Mouse (Mus musculus): ENCODE measurements around the gene Trim56. TPM values are rescaled to one million over a fixed set of nuclear protein-coding genes. Genes with fewer than 3 reads are reported as not detected.
A peak's percentile ranks its signal among the peaks of the same experiment; 100 is the strongest.
"Not testable (repeated sequence)": the region's sequence is repeated elsewhere in the genome, so short reads cannot be mapped to it uniquely, and the experiment has no call there.

The Trim56 gene
- polyA plus RNA-seq (2015; fragmentation: Nextera tagmentation; extraction: Ambion mirVana) = 9.4 and 11.9 TPM in 2 replicates

DNA sequence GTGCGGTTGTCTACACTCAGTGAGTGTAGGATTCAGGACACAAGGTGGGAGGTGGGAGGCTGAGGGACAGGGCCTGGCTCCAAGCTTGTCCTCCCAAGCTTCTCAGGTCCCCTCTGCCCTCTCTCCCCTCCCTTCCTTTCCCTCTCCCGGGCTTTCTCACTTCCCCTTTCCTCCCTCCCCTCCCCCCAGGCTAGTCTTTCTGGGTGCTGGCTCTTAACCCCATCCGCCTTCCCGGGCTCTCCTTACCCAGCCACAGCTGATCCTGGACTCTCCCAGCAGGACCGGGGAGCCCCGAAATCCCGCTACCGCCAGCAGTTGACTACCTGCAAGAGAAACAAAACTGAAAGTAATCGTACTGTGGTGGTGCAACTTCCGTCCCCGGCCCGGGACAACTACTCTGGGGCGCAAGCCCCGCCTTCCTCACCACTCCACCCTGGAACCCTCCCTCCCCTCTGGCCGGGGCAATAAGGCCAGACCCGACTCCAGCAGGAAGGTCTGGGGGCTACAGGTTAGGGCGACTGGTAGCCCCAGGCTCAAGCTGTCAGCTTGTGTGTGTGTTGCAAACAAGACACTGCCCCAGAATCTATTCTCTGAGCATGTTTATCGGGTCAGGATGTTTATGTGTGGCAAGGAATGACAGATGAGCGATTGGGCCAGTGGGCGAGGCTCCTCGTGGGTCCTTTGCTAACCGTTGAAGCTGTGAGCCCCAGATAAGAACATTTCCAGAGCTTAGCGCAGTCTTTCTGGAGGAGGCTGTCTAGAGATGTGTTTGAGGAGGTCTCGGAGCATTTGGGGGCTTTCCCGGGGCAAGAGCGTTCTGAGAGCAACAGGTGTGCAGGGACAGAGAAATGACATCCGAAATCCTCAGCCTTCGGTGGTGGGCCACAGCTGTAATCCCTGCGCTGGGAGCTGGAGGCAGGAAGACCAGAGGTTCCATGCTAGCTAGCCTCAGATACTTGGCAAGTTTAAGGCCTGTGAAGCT is at the start of gene Trim56:
Gene Trim56, minus strand, starts transcription at position 344 of the 982 bp plus-strand sequence.
- H3K9me3 ChIP-seq (ENCODE audit: low read length) = peaks cover 4% of the 10 kb centered on the region; the same call in 1 of the 2 replicates
- 8% methylated on average over 29 of the region's 29 CpGs for WGBS
- no peaks in the 10 kb centered on the region for H3K27me3 ChIP-seq (ENCODE audit: insufficient read depth, low read length)
- peak within 1 kb of the TSS; percentile 73 for H3K4me3 ChIP-seq (ENCODE audit: low read length)
- H3K36me3 ChIP-seq (ENCODE audit: insufficient read depth, low read length) = peaks cover 26% of the 10 kb centered on the region
- peak within 1 kb of the TSS; percentile 84 for H3K9ac ChIP-seq (replicated peaks; ENCODE audit: low read length)
- H3K4me1 ChIP-seq (ENCODE audit: insufficient read depth, low read length) = peaks cover 11% of the 10 kb centered on the region
- H3K4me2 ChIP-seq (replicated peaks; ENCODE audit: low read depth, low read length) = peak within 1 kb of the TSS; percentile 85
- H3K27ac ChIP-seq (ENCODE audit: low read length) = peak within 1 kb of the TSS; percentile 66
- peak; percentile 87 for ATAC-seq (ENCODE audit: low FRiP score, low TSS enrichment)

DNA sequence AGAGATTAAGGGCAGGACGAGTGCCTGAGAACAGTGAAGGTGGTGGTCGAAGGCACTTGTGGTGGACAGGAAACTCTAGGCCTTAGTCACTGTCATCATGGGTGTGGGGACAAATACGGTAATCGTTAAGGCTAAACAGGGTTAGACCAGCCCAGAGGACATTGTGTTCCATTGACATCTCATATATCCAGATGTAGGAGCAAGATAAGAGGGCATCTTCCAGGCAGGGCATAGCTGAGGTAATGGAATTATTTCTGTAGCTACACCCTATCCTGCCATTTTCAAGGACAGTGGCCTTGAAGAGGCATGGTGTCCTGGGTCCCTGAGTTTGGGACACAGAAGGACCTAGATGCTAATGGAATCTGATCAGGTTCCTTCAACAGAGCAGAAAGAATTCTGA is 45.8 kb upstream of the Trim56 start:
- Histone ChIP-seq H3K4me1 (ENCODE audit: insufficient read depth, low read length) (no peaks in the 10 kb centered on the region), H3K9ac (replicated peaks; ENCODE audit: low read length) (no peak overlapping the region), H3K9me3 (ENCODE audit: low read length) (peaks cover 3% of the 10 kb centered on the region), H3K27ac (ENCODE audit: low read length) (no peak overlapping the region), H3K36me3 (ENCODE audit: insufficient read depth, low read length) (no peaks in the 10 kb centered on the region), H3K27me3 (ENCODE audit: insufficient read depth, low read length) (peaks cover 2% of the 10 kb centered on the region; the same call in 1 of the 2 replicates), H3K4me2 (replicated peaks; ENCODE audit: low read depth, low read length) (no peak overlapping the region), H3K4me3 (ENCODE audit: low read length) (no peak overlapping the region)
- no peak for ATAC-seq (ENCODE audit: low FRiP score, low TSS enrichment)
- 72% methylated on average over 4 of the region's 4 CpGs for WGBS

DNA sequence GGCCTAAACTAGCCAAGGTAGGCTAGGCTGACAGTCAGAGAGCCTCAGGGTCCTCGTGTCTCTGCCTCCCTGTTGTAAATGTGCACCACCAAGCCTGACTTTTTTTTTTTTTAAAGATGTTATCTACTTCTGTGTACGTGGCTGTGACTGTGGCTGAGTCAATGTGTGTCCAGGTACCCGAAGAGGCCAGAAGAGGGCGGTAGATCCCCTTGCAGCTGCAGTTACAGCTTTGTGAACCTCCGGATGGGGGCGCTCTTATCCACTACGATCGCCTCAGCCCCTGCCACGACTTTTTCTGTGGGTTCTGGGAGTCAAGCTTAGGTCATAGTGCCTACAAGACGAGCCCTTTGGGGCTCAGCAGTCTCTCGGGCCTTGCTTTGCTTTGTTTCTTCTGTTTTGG is 43.5 kb upstream of the Trim56 start:
- 32% methylated on average over 11 of the region's 11 CpGs for WGBS
- no peak for ATAC-seq (ENCODE audit: low FRiP score, low TSS enrichment)
- Histone ChIP-seq H3K27ac (ENCODE audit: low read length) (no peak overlapping the region), H3K4me3 (ENCODE audit: low read length) (no peak overlapping the region), H3K27me3 (ENCODE audit: insufficient read depth, low read length) (no peaks in the 10 kb centered on the region), H3K9me3 (ENCODE audit: low read length) (peaks cover 3% of the 10 kb centered on the region), H3K4me2 (replicated peaks; ENCODE audit: low read depth, low read length) (no peak overlapping the region), H3K9ac (replicated peaks; ENCODE audit: low read length) (no peak overlapping the region), H3K36me3 (ENCODE audit: insufficient read depth, low read length) (no peaks in the 10 kb centered on the region), H3K4me1 (ENCODE audit: insufficient read depth, low read length) (no peaks in the 10 kb centered on the region)

DNA sequence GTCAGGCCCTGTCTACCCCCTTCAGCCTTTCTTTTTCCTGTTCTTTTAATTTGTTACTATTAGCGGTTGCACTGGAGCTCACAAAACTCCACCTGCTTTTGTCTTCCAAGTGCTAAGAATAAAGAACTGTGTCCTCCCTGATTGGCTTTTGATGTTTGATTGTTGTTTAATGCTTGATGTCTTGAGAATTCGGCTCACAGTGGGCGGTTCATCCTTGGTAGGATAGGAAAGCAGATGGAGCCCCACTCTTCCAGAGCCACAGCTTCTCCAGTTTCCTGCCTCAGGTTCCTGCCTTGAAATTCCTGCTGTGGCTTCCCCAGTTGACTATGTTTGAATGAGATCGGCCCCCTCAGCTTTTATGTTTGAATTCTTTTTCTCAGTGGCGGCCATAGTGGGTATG is 37.3 kb upstream of the Trim56 start:
- Histone ChIP-seq H3K9ac (replicated peaks; ENCODE audit: low read length) (no peak overlapping the region), H3K4me1 (ENCODE audit: insufficient read depth, low read length) (no peaks in the 10 kb centered on the region), H3K36me3 (ENCODE audit: insufficient read depth, low read length) (no peaks in the 10 kb centered on the region), H3K4me3 (ENCODE audit: low read length) (no peak overlapping the region), H3K27ac (ENCODE audit: low read length) (no peak overlapping the region), H3K4me2 (replicated peaks; ENCODE audit: low read depth, low read length) (no peak overlapping the region), H3K9me3 (ENCODE audit: low read length) (peaks cover 19% of the 10 kb centered on the region), H3K27me3 (ENCODE audit: insufficient read depth, low read length) (no peaks in the 10 kb centered on the region)
- no peak for ATAC-seq (ENCODE audit: low FRiP score, low TSS enrichment)
- 96% methylated on average over 5 of the region's 5 CpGs for WGBS

DNA sequence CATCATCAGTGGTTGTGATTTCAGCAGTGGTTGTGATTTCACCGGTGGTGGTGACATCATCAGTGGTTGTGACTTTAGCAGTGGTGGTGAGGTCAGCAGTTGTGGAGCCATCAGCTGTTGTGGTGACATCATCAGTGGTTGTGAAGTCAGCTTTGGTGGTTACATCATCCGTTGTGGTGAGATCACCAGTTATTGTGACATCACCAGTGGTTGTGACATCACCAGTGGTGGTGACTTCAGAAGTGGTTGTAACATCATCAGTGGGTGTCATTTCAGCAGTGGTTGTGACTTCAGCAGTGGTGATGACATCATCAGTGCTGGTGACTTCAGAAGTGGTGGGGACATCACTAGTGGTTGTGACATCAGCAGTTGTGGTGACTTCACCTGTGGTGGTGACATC is 36.6 kb upstream of the Trim56 start:
- Histone ChIP-seq H3K9me3 (ENCODE audit: low read length) (peaks cover 19% of the 10 kb centered on the region), H3K4me3 (ENCODE audit: low read length) (no peak overlapping the region), H3K9ac (replicated peaks; ENCODE audit: low read length) (no peak overlapping the region), H3K27ac (ENCODE audit: low read length) (no peak overlapping the region), H3K27me3 (ENCODE audit: insufficient read depth, low read length) (no peaks in the 10 kb centered on the region), H3K4me2 (replicated peaks; ENCODE audit: low read depth, low read length) (no peak overlapping the region), H3K36me3 (ENCODE audit: insufficient read depth, low read length) (no peaks in the 10 kb centered on the region), H3K4me1 (ENCODE audit: insufficient read depth, low read length) (no peaks in the 10 kb centered on the region)
- ATAC-seq (ENCODE audit: low FRiP score, low TSS enrichment) = no peak; the same call in 1 of the 2 replicates
- 75% methylated on average over 2 of the region's 2 CpGs for WGBS

DNA sequence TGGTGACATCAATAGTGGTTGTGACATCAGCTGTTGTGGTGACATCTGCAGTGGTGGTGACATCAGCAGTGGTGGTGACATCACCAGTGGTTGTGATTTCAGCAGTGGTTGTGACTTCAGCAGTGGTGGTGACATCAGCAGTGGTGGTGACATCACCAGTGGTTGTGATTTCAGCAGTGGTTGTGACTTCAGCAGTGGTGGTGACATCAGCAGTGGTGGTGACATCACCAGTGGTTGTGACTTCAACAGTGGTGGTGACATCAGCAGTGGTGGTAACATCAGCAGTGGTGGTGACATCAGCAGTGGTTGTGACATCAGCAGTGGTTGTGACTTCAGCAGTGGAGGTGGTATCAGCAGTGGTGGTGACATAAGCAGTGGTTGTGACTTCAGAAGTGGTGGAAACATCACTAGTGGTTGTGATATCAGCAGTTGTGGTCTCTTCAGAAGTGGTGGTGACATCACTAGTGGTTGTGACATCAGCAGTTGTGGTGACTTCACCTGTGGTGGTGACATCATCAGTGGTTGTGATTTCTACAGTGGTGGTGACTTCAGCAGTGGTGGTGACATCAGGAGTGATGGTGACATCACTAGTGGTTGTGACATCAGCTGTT is 33.4 kb upstream of the Trim56 start, which contains the start of gene Muc3:
Gene Muc3, minus strand, starts transcription at position 51 of the 611 bp plus-strand sequence.
- not testable (repeated sequence) for H3K4me3 ChIP-seq (ENCODE audit: low read length); H3K27me3 ChIP-seq (ENCODE audit: insufficient read depth, low read length); H3K4me2 ChIP-seq (replicated peaks; ENCODE audit: low read depth, low read length); H3K9ac ChIP-seq (replicated peaks; ENCODE audit: low read length); ATAC-seq (ENCODE audit: low FRiP score, low TSS enrichment); H3K4me1 ChIP-seq (ENCODE audit: insufficient read depth, low read length); H3K27ac ChIP-seq (ENCODE audit: low read length); H3K36me3 ChIP-seq (ENCODE audit: insufficient read depth, low read length)
- H3K9me3 ChIP-seq (ENCODE audit: low read length) = peaks cover 16% of the 10 kb centered on the region

DNA sequence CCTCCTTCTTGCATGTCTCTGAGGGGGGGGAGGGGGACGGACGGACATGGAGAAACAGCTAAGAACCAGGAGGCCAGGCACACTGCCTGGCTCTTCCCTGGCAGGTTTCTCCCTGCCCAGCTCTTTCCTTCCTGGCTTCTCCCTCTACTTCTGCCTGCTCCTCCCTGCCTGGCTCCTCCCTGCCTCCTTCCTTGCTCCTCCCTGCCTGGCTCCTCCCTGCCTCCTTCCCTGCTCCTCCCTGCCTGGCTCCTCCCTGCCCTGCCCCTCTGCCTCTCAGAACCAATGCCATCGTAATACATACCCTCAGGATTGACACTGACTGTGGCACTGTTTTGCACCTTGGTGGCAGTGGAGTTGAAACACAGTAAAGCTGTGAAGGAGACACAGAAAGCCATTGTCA is 24.8 kb upstream of the Trim56 start:
- no peak overlapping the region for H3K9ac ChIP-seq (replicated peaks; ENCODE audit: low read length)
- ATAC-seq (ENCODE audit: low FRiP score, low TSS enrichment) = no peak
- no peaks in the 10 kb centered on the region for H3K27me3 ChIP-seq (ENCODE audit: insufficient read depth, low read length)

DNA sequence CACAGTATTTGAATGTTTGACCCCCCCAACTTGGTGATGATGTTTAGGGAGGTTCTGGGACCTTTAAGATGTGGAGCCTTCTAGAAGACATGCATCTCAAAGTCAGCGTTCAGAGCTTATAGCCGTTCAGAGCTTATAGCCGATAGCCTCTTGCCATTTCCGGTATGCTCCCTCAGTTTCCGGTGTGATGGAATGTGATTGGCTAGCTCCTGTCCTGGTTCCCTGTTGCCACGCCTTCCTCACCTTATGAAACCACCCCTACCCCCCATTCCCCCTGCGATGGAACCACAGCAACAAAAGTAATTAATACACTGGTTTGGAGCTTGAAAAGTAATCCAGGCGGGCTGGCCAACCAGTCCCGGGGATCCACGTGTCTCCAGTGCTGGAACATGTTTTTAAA is 23.0 kb upstream of the Trim56 start:
- Histone ChIP-seq H3K9me3 (ENCODE audit: low read length) (no peaks in the 10 kb centered on the region), H3K4me1 (ENCODE audit: insufficient read depth, low read length) (no peaks in the 10 kb centered on the region), H3K27ac (ENCODE audit: low read length) (no peak overlapping the region), H3K9ac (replicated peaks; ENCODE audit: low read length) (no peak overlapping the region), H3K27me3 (ENCODE audit: insufficient read depth, low read length) (no peaks in the 10 kb centered on the region), H3K4me2 (replicated peaks; ENCODE audit: low read depth, low read length) (no peak overlapping the region), H3K4me3 (ENCODE audit: low read length) (no peak overlapping the region), H3K36me3 (ENCODE audit: insufficient read depth, low read length) (no peaks in the 10 kb centered on the region)
- ATAC-seq (ENCODE audit: low FRiP score, low TSS enrichment) = no peak
- WGBS = 85% methylated on average over 10 of the region's 10 CpGs

More for the DNA sequence above, 24.8 kb upstream of the Trim56 start:
- Histone ChIP-seq H3K4me1 (ENCODE audit: insufficient read depth, low read length) (no peaks in the 10 kb centered on the region), H3K9me3 (ENCODE audit: low read length) (no peaks in the 10 kb centered on the region), H3K36me3 (ENCODE audit: insufficient read depth, low read length) (no peaks in the 10 kb centered on the region), H3K27ac (ENCODE audit: low read length) (no peak overlapping the region), H3K4me3 (ENCODE audit: low read length) (no peak overlapping the region), H3K4me2 (replicated peaks; ENCODE audit: low read depth, low read length) (no peak overlapping the region)
- 26% methylated on average over 3 of the region's 3 CpGs for WGBS

DNA sequence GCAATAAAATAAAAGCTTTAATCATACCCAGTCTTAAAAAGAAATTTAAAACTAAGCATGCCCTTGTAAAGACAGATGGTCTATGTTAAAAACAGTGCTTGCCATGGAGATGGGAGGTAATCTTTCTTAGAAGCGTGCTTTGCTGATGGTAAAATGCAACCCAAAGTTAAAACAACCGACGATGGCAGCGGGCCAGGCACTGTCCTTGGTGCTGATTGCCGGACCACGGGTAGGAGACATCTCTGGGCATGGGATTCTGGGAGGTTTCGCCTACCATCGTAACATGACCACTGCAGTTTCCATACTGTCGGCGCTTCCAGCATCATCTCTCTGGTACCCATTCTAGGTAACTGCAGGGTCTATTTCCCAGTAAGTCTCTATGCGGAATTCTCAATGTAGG is 18.9 kb upstream of the Trim56 start:
- whole genome bisulfite sequencing = 27% methylated on average over 11 of the region's 11 CpGs
- Histone ChIP-seq H3K4me2 (replicated peaks; ENCODE audit: low read depth, low read length) (no peak overlapping the region), H3K9me3 (ENCODE audit: low read length) (no peaks in the 10 kb centered on the region), H3K4me1 (ENCODE audit: insufficient read depth, low read length) (no peaks in the 10 kb centered on the region), H3K36me3 (ENCODE audit: insufficient read depth, low read length) (no peaks in the 10 kb centered on the region), H3K9ac (replicated peaks; ENCODE audit: low read length) (no peak overlapping the region), H3K27me3 (ENCODE audit: insufficient read depth, low read length) (no peaks in the 10 kb centered on the region), H3K4me3 (ENCODE audit: low read length) (no peak overlapping the region), H3K27ac (ENCODE audit: low read length) (no peak overlapping the region)
- ATAC-seq (ENCODE audit: low FRiP score, low TSS enrichment) = no peak

DNA sequence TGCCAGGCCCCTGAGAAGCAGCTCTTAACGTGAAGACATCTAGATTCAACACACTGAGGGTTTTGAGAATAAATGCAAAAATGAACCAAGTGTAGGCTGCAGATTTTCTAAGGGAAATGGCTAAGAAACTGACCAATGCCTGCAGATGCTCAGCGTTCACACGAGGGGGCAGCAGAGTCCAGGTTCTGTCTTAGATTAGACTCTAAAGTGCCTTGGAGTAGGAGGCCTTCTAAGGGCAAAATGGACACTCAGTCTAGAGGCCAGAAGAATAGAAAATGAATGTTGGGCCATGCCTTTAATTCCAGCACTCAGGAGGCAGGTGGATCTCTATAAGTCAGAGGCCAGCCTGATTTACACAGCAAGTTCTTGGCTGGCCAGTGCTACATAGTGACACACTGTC is 15.5 kb upstream of the Trim56 start:
- no peaks in the 10 kb centered on the region for H3K9me3 ChIP-seq (ENCODE audit: low read length)
- H3K27ac ChIP-seq (ENCODE audit: low read length) = no peak overlapping the region
- H3K4me3 ChIP-seq (ENCODE audit: low read length) = no peak overlapping the region
- ATAC-seq (ENCODE audit: low FRiP score, low TSS enrichment) = peak; percentile 42; the same call in 1 of the 2 replicates
- H3K4me2 ChIP-seq (replicated peaks; ENCODE audit: low read depth, low read length) = no peak overlapping the region
- no peaks in the 10 kb centered on the region for H3K27me3 ChIP-seq (ENCODE audit: insufficient read depth, low read length)
- WGBS = under 1% methylated on average over 3 of the region's 3 CpGs
- no peak overlapping the region for H3K9ac ChIP-seq (replicated peaks; ENCODE audit: low read length)
- no peaks in the 10 kb centered on the region for H3K36me3 ChIP-seq (ENCODE audit: insufficient read depth, low read length)
- peaks cover 8% of the 10 kb centered on the region for H3K4me1 ChIP-seq (ENCODE audit: insufficient read depth, low read length)
